Mouse (Mus musculus): ENCODE data around the gene Prrt4. TPM values are rescaled to one million over a fixed set of nuclear protein-coding genes. Genes with fewer than 3 reads are reported as not detected.

Gene Prrt4
- polyA plus RNA-seq, 1 experiment, result 5.5 TPM

DNA sequence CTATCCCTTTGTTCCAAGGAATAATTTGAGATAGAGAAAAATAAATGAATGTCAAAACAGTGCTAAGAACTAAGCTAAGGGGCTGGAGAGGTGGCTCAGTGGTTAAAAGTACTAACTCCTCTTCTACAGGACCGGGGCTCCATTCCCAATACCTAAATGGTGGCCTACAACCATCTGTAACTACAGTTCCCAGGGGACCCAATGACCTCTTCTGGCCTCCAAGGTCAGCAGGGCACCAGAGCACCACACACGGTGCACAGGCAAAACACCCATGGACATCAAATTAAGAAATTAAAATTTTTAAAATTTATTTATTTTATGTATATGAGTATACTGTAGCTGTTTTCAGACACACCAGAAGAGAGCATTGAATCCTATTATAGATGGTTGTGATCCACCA lies 18.6 kb downstream of the Prrt4 start:
- Histone ChIP-seq H3K4me1 (ENCODE audit: control insufficient read depth, insufficient read depth, low read length) (no peaks in the 10 kb centered on the region), H3K27ac (ENCODE audit: insufficient read depth, low read length) (no peak overlapping the region), H3K27me3 (ENCODE audit: control insufficient read depth, insufficient read depth, low read length) (no peaks in the 10 kb centered on the region), H3K4me3 (replicated peaks; ENCODE audit: insufficient read depth, low read depth, low read length) (no peak overlapping the region)
- no peak for TF ChIP-seq POLR2A (IDR thresholded peaks at IDR 0.05; ENCODE audit: borderline replicate concordance, insufficient read depth, low read length)
- TF ChIP-seq CTCF (IDR thresholded peaks at IDR 0.05; ENCODE audit: borderline replicate concordance, insufficient read depth, low read depth, low read length), result no peak
- WGBS, result 80% methylated on average over 2 of the region's 2 CpGs
- no peak for DNase-seq

DNA sequence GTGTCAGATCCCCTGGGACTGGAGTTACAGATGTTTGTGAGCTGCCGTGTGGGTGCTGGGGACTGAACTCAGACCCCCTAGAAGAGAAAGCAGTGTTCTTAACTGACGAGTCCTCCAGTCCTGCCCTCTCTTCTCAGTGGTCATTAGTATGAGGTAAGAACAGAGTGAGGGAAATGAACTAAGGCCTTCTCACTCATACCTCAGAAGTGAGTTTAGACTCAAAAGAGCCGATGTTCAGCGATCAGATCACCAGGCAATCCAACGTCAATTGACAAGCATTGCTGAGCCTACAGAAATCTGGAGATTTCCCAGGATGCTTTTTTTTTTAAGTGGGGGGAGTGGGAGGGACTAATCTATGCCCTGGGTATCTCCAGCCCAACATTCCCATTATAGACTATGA lies 23.1 kb downstream of the Prrt4 start:
- 88% methylated on average over 5 of the region's 5 CpGs for WGBS
- TF ChIP-seq CTCF (IDR thresholded peaks at IDR 0.05; ENCODE audit: borderline replicate concordance, insufficient read depth, low read depth, low read length) (no peak), POLR2A (IDR thresholded peaks at IDR 0.05; ENCODE audit: borderline replicate concordance, insufficient read depth, low read length) (no peak)
- no peak overlapping the region for H3K4me3 ChIP-seq (replicated peaks; ENCODE audit: insufficient read depth, low read depth, low read length)

DNA sequence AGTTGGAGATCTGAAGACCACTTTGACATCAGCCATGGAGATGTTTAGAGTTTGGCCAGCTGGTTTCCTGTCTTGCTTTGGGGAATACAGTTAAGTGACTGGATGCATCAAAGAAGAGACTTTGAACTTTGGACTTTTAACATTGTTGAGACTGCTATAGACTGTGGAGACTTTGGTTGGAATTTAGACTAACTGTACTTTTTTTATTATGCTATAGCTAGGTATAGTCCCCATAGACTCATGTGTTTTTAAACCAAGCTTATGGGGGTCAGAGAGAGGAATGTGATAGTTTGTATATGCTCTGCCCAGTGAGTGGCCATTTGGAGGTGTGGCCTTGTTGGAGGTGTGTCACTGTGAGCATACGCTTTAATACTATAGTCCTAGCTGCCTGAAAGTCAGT lies 29.4 kb downstream of the Prrt4 start:
- Histone ChIP-seq H3K4me3 (replicated peaks; ENCODE audit: insufficient read depth, low read depth, low read length) (no peak overlapping the region), H3K4me1 (ENCODE audit: control insufficient read depth, insufficient read depth, low read length) (no peaks in the 10 kb centered on the region), H3K27ac (ENCODE audit: insufficient read depth, low read length) (no peak overlapping the region), H3K27me3 (ENCODE audit: control insufficient read depth, insufficient read depth, low read length) (no peaks in the 10 kb centered on the region; the same call in 1 of the 2 replicates)
- DNase-seq, result no peak
- 92% methylated on average over 1 of the region's 1 CpGs for WGBS
- TF ChIP-seq POLR2A (IDR thresholded peaks at IDR 0.05; ENCODE audit: borderline replicate concordance, insufficient read depth, low read length) (no peak), CTCF (IDR thresholded peaks at IDR 0.05; ENCODE audit: borderline replicate concordance, insufficient read depth, low read depth, low read length) (no peak)

More for the DNA sequence above, 23.1 kb downstream of the Prrt4 start:
- no peak for DNase-seq
- H3K27me3 ChIP-seq (ENCODE audit: control insufficient read depth, insufficient read depth, low read length), result no peaks in the 10 kb centered on the region
- H3K4me1 ChIP-seq (ENCODE audit: control insufficient read depth, insufficient read depth, low read length), result no peaks in the 10 kb centered on the region
- no peak overlapping the region for H3K27ac ChIP-seq (ENCODE audit: insufficient read depth, low read length)

DNA sequence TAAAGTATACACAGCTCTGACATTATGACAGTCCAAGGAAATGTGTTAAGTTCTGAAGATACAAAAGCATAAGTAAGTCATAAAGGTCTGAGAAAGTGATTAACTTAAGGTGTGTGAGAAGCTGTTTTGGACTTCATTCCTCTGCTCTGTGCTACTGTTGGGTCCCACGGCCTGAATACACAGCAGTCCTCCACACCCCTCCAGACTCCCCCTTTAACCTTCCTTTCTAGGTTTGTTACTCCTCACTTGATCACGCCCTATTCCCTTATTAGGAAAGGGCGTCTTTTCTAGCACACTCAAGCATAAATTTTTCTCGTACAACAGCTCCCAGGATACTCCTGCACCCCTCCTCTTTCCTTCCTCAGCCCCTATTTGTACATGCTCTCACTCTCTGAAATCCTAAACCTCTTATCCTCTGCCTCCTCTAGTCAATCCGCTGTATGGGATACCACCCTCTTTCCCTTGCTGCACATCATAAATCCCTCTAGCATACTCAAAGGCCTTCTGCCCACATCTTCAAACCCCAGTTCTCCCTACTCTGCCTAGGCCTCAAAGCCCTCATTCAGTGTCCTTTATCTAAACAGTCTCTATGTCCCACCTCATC lies 31.9 kb downstream of the Prrt4 start:
- Histone ChIP-seq H3K4me1 (ENCODE audit: control insufficient read depth, insufficient read depth, low read length) (no peaks in the 10 kb centered on the region), H3K27me3 (ENCODE audit: control insufficient read depth, insufficient read depth, low read length) (no peaks in the 10 kb centered on the region; the same call in 1 of the 2 replicates), H3K27ac (ENCODE audit: insufficient read depth, low read length) (no peak overlapping the region), H3K4me3 (replicated peaks; ENCODE audit: insufficient read depth, low read depth, low read length) (no peak overlapping the region)
- no peak for DNase-seq
- WGBS, result 84% methylated on average over 5 of the region's 5 CpGs
- TF ChIP-seq CTCF (IDR thresholded peaks at IDR 0.05; ENCODE audit: borderline replicate concordance, insufficient read depth, low read depth, low read length) (no peak), POLR2A (IDR thresholded peaks at IDR 0.05; ENCODE audit: borderline replicate concordance, insufficient read depth, low read length) (no peak)

DNA sequence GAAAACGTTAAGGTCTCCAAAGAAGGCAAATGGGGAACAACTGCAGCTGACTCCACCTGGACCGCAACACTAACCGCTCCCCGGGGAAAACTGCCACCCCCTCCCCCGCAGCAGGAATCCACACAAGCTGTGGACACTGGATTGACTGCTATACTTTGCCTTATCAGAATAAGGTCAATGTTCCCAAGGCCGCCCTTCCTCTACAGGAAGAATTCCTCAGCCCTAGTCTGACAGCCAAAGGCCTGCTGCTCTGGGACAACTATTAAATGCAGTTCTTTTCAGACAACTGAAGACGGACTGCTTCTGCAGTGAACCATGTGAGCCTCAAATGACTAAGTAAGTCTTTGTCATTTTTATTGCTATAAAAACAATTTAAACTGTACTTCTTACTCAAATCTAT lies 32.7 kb downstream of the Prrt4 start:
- Histone ChIP-seq H3K27ac (ENCODE audit: insufficient read depth, low read length) (no peak overlapping the region), H3K4me1 (ENCODE audit: control insufficient read depth, insufficient read depth, low read length) (no peaks in the 10 kb centered on the region), H3K27me3 (ENCODE audit: control insufficient read depth, insufficient read depth, low read length) (no peaks in the 10 kb centered on the region; the same call in 1 of the 2 replicates), H3K4me3 (replicated peaks; ENCODE audit: insufficient read depth, low read depth, low read length) (no peak overlapping the region)
- TF ChIP-seq CTCF (IDR thresholded peaks at IDR 0.05; ENCODE audit: borderline replicate concordance, insufficient read depth, low read depth, low read length) (no peak), POLR2A (IDR thresholded peaks at IDR 0.05; ENCODE audit: borderline replicate concordance, insufficient read depth, low read length) (no peak)
- WGBS, result 81% methylated on average over 7 of the region's 7 CpGs
- DNase-seq, result no peak

DNA sequence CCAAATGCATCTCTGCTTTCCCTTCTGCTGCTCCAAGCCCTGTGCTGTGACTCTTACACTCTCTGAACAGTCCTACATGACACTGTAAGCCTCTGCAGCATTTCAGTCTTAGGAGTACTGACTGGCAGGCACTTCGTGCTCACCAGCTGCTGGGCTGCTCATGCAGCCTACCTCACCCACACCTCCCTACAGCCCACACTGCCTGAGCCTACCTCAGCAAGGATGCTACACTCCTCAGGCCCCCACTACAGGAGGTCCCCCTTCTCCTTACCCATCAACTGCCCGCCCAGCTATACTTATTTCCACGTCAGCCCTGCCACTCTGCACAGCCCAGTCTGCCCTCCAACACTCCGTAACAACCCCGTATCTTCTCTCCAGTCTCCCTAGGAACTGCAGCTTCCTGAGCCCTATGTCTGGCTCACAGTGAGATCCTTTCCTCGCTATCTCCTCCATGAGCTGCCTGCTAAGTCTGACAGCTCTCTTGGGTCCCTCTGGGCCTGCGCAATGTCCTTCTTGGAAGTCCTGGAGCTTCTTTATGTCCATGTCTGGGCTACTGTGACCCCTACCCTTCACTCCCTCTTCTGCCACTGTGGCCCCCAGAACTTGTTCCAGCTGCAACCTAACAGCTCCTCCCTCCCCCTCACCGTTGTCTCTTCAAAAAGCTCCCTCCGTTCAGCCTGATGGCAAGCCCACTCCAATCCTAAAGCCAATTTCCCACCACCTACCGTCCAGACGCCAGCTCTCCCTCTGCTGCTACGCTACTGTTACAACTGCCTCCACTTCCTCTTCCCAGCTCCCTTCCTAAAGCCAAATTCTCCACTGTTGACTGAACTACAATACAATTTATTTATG lies 33.7 kb downstream of the Prrt4 start:
- TF ChIP-seq POLR2A (IDR thresholded peaks at IDR 0.05; ENCODE audit: borderline replicate concordance, insufficient read depth, low read length) (no peak), CTCF (IDR thresholded peaks at IDR 0.05; ENCODE audit: borderline replicate concordance, insufficient read depth, low read depth, low read length) (no peak)
- no peak for DNase-seq
- Histone ChIP-seq H3K27ac (ENCODE audit: insufficient read depth, low read length) (no peak overlapping the region), H3K4me3 (replicated peaks; ENCODE audit: insufficient read depth, low read depth, low read length) (no peak overlapping the region), H3K4me1 (ENCODE audit: control insufficient read depth, insufficient read depth, low read length) (no peaks in the 10 kb centered on the region), H3K27me3 (ENCODE audit: control insufficient read depth, insufficient read depth, low read length) (no peaks in the 10 kb centered on the region; the same call in 1 of the 2 replicates)
- 63% methylated on average over 12 of the region's 12 CpGs for WGBS

DNA sequence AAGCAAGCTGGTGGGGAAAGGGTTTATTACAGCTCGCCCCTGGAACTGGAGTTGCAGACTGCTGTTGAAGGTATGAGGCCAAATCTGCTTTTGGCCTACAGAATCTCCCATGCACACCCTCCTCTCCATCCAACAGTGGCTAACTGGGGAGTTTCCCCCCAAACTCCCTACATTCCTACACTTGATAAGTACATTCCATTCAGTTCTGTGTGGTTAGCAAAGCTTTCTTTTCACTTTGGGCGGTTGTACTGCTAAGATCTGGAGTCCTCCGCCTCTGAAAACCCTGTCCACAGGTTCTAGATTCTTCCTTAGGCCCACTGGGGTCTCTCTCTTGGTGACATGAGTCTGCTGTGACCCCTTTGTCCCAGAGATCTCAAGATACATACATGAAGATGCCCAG lies 34.4 kb downstream of the Prrt4 start:
- DNase-seq, result no peak
- Histone ChIP-seq H3K27me3 (ENCODE audit: control insufficient read depth, insufficient read depth, low read length) (no peaks in the 10 kb centered on the region; the same call in 1 of the 2 replicates), H3K27ac (ENCODE audit: insufficient read depth, low read length) (no peak overlapping the region), H3K4me1 (ENCODE audit: control insufficient read depth, insufficient read depth, low read length) (no peaks in the 10 kb centered on the region), H3K4me3 (replicated peaks; ENCODE audit: insufficient read depth, low read depth, low read length) (no peak overlapping the region)
- 88% methylated on average over 3 of the region's 3 CpGs for WGBS
- no peak for TF ChIP-seq POLR2A (IDR thresholded peaks at IDR 0.05; ENCODE audit: borderline replicate concordance, insufficient read depth, low read length)
- no peak for TF ChIP-seq CTCF (IDR thresholded peaks at IDR 0.05; ENCODE audit: borderline replicate concordance, insufficient read depth, low read depth, low read length)

DNA sequence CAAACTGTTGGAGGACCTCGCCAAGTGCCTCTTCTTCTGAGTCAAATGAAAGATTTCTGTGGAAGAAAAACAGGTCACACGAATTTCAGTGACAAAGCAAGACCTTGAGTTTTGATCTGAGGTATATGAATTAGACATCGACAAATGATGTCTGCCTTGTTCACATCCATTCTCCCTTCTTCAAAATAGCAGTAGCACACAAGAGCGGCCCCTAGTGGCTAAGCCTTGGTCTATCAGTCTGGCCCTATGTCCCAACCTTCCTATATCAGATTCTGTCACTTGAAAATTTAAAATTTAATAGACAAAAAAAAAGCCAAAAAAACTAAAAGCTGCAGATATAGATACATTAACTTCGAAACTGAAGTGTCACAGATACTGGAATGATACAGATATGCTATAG lies 35.8 kb downstream of the Prrt4 start:
- H3K4me1 ChIP-seq (ENCODE audit: control insufficient read depth, insufficient read depth, low read length), result no peaks in the 10 kb centered on the region
- DNase-seq, result peak; percentile 62 to 72
- H3K4me3 ChIP-seq (replicated peaks; ENCODE audit: insufficient read depth, low read depth, low read length), result no peak overlapping the region
- TF ChIP-seq CTCF (IDR thresholded peaks at IDR 0.05; ENCODE audit: borderline replicate concordance, insufficient read depth, low read depth, low read length), result peak; percentile 71; the same call in 1 of the 2 replicates
- TF ChIP-seq POLR2A (IDR thresholded peaks at IDR 0.05; ENCODE audit: borderline replicate concordance, insufficient read depth, low read length), result no peak
- no peak overlapping the region for H3K27ac ChIP-seq (ENCODE audit: insufficient read depth, low read length)
- no peaks in the 10 kb centered on the region; the same call in 1 of the 2 replicates for H3K27me3 ChIP-seq (ENCODE audit: control insufficient read depth, insufficient read depth, low read length)
- WGBS, result 27% methylated on average over 5 of the region's 5 CpGs
